Mouse (Mus musculus): Measurements from ENCODE around the gene Prkd1. TPM values are rescaled to one million over a fixed set of nuclear protein-coding genes. Genes with fewer than 3 reads are reported as not detected.
"Not testable (repeated sequence)": the region's sequence is repeated elsewhere in the genome, so short reads cannot be mapped to it uniquely, and the experiment has no call there.

The Prkd1 gene
- 1 to 10 TPM; 7.1 to 7.4 TPM for total RNA-seq (2021)
- long read RNA-seq, experiment 1, partial matches to known transcripts = 2 of 12 reads
- long read RNA-seq, experiment 1, other reads (novel, unspliced or antisense) = 7 of 12 reads
- long read RNA-seq, experiment 2, transcript Prkd1-201 (19 exons, 3,653 nt) = major isoform, 5 of 8 reads
- long read RNA-seq, experiment 2, partial matches to known transcripts = 0 of 8 reads
- long read RNA-seq, experiment 2, other reads (novel, unspliced or antisense) = 3 of 8 reads

DNA sequence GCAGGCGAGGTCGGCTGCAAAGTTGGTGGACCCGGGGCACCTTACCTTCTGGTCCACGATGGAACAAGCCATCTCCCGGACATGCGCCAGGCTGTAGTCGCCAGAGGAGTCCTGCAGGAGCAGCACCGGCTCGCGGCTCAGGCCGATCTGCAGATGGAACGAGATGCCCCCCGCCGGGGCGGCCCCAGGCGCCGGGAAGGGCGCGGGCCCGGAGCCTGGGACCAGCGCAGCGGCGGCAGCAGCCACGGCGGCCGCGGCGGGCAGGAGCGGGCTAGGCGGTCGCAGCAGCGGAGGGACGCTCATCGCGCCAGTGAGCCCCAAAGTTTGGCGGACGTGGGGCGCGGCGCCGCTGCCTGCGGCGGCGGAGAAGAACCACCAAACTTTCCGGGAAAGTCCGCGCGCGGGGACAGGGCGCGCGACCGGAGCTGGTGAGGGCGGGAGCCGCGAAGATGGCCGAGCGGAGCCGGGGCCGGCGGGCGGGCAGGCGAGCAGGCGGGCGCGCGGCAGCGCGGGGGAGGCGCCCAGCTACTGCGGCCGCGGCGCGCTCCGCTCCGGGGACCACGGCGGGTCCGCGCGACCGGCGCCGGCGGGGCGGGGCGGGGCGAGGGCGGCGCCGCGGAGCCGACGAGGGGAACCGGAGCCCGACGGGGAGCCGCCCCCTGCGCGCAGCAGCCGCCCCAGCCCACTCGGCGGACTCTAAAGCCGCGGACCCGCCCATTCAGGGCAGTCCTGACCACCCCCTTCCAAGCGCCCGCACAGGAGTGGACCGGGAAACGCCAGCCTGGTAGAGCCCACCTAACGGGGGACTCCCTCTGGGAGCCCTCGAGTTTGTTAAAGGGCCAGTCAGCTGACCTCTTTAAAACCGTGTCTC, at the start of gene Prkd1:
Gene Prkd1, minus strand, starts transcription at position 428 of the 871 bp plus-strand sequence.
- peak; percentile 18 to 48 for DNase-seq (ENCODE audit: low spot score in 2 of 2)
- intact Hi-C loops (cut with DNase I) = loop anchor here (5.0 kb wide), 1 partner anchor 102 kb away; no protein-coding TSS in a partner anchor

DNA sequence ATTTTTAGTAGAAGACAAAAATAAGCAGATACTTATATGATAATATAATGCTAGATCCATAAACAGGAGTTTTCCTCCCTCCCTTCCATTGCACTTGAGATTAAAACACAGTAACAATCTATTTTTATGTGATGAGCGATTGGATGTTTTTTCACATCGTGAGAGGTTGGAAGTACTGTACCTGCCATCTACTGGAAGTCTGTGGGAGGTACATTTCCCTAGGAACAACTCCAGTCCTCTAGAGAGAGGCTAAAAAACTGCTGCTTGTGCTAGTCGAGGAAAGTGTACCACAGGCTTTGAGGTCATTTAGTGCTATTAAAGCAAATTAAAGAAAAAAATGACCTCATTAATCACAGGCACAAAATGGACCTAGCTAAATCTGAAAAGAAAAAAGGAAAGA, 48.6 kb upstream of the Prkd1 start:
- peak; percentile 54 to 80 for DNase-seq (ENCODE audit: low spot score in 2 of 2)
- intact Hi-C loops (cut with DNase I) = loop anchor here (5.0 kb wide), 1 partner anchor 385 kb away; no protein-coding TSS in a partner anchor

DNA sequence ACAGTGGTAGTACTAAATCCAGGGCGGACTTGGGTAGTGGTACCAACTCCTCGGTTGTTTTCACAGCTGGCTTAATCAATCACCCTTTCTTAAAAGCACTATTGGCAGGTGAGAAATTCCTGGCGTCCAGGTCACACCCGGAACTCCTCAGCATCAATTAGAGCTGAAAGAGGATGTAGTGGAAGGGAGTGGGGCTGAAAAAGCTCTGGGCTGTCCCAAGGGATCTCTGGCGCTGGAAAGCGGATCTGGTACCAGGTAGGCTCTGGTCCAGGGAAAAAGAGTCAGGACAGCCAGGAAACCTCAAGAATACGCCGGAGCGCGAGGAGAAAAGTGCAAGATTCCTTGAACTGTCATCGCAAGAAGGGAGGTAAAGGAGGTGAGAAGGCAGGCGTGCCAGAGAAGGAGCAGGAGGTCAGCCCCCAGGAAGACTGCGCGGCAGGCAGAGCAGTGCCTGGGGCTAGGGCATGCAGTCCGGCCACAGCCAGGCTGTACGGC, 675 bp downstream of the Prkd1 start:
- DNase-seq (ENCODE audit: low spot score in 2 of 2) = peak in 1 of 2 experiments; percentile 9
- intact Hi-C loops (cut with DNase I) = loop anchor here (5.0 kb wide), 1 partner anchor 101 kb away; no protein-coding TSS in a partner anchor

DNA sequence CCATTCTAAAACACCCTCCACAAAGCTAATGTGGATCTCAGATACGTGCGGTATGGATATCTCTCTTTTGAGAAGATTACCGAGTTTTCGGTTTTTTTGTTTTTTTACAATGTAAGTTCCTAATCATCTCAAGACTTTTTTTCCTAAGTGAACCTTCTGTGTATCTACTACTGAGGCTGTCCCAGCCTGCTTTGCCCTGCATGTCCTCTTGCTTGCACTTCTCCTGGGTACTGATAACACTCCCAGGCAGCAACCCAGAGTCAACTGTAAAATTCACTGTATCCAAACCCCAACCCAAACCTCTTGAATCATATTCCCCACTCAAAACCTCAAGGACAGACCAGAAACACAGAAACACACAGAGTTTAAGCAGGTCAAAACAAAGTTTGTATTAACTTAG, 2.0 kb downstream of the Prkd1 start:
- DNase-seq (ENCODE audit: low spot score in 2 of 2) = no peak
- intact Hi-C loops (cut with DNase I) = loop anchor here (5.0 kb wide), 1 partner anchor 100 kb away; no protein-coding TSS in a partner anchor

DNA sequence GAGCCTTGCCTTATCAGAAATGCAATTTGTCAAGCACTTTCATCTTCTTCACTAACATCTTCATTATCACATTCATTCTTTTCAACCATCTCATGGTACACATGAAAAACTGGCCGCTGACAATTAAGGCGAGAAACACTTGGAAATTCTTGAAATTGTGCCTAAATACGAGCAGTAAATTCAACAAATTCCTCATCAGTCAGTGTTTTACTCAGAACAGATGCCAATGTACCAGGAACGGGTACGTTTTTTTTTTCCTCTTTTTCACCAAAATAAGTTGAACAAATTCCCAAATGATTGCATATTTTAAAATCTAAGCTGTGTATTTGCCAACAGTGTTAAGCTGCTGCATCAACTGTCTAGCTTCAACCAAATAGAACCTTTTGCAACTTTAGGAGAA, 6.2 kb downstream of the Prkd1 start:
- DNase-seq (ENCODE audit: low spot score in 2 of 2) = no peak
- intact Hi-C loops (cut with DNase I) = no loop called here

DNA sequence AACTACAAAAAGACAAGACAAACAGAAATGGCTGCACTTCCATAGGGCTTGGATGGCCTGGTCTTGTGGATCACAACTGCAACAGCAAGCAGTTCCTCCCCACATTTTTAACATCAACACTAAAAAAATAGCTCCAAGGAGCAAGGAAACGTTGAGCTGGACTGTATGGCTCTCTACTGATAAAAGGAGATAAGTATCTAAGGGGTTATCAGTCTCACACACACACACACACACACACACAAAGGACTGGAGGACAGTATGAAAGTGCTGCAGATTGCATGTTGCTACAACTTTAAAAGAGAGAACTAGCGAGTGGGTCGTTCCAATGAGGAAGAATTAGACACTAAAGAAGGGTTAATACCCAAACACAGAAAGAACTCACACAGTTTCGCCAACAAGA, 8.7 kb downstream of the Prkd1 start:
- intact Hi-C loops (cut with DNase I) = no loop called here
- no peak for DNase-seq (ENCODE audit: low spot score in 2 of 2)

DNA sequence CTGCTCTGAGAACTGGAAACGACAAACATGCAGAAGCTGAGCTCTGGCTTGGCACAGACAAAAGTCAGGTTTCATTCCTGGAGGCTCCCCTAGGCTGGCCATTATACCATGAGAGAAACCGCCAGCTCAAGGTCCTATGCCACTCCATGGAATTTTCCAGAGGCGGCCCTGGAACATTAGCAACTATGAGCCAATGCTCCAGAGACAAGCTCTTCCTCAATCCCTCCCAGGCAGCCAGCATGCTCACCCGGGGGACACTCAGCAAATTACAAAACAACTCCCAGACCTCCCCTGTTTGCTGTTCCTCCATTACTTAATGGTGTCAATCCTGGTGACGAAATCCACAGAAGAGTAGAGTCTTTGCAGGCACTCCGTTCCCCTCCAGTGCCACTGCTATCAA, 14.5 kb downstream of the Prkd1 start:
- intact Hi-C loops (cut with DNase I) = no loop called here
- DNase-seq (ENCODE audit: low spot score in 2 of 2) = no peak

DNA sequence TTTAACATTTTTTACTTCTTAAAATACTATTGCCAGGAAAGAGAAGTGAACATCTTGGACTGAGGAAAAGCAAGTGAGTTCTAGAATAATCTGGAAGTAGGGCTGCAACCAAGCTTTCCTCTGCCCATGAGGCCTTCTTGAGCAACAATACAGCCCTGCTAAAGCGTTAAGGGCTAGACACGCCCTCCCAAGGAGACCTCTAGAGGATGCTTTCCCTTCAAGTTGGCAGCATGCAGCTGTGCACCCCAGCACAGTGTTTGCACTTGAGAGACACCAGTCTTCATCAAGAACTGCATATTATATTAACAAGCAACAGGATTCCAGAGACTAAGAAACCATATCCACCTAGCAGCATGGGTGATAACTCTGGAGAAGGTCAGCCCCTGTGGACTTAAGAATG, 22.8 kb downstream of the Prkd1 start:
- DNase-seq (ENCODE audit: low spot score in 2 of 2); intact Hi-C loops (cut with DNase I): not testable (repeated sequence)

DNA sequence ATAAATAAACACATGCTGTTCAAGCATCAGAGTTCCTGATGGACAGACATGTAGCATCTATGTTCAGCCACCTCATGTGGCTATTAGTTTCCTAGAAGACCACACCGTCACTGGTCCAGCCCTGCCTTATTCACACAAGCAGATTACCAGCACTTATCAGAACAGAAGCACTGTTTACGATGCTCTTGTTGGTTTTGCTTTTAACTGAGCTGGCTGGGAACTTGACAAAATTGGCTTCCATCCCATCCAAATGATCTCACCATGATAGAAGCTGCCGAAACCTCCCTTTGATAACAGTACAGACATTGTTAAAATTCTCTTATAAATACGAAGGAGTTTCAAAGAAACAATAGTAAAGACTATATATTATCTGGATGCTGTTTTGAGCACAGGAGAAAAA, 24.7 kb downstream of the Prkd1 start:
- intact Hi-C loops (cut with DNase I) = no loop called here
- no peak for DNase-seq (ENCODE audit: low spot score in 2 of 2)

DNA sequence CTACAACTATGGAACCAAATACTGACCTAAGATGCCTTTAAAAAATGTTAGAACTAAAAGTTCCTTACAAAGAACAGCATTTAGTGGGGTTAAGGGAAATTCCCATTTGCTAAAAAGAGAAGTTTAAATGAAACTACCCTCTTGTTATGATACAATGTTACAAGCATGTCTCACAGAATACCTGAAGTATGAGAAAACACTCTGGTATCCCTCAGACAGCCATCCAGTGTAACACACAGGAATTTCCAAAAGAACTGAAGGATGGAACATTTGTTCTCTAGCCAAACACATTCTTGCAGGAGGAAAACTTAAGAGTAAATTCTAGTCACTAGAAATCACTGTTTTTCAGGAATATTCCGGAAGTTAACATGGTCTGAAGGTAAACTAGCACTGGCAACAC, 33.0 kb downstream of the Prkd1 start:
- intact Hi-C loops (cut with DNase I) = no loop called here
- no peak for DNase-seq (ENCODE audit: low spot score in 2 of 2)

DNA sequence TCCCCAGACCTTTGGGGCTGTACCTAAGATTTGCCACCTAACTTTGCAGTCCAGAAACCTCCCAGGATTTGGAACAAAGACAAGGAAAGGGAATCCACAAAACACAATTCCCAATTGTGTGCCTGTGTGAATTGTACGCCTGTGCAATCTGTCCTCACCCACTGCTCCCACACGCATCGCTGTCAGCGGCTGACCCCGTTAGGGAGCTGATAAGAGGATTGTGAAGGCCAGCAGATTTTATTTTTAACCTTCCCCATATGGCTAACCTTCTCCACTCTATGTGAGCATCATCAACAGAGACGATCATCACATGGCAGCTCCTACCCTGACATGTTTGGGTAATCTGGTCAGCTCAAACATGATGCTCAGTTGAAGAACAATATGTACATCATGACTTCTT, 34.6 kb downstream of the Prkd1 start:
- DNase-seq (ENCODE audit: low spot score in 2 of 2) = no peak
- intact Hi-C loops (cut with DNase I) = no loop called here

DNA sequence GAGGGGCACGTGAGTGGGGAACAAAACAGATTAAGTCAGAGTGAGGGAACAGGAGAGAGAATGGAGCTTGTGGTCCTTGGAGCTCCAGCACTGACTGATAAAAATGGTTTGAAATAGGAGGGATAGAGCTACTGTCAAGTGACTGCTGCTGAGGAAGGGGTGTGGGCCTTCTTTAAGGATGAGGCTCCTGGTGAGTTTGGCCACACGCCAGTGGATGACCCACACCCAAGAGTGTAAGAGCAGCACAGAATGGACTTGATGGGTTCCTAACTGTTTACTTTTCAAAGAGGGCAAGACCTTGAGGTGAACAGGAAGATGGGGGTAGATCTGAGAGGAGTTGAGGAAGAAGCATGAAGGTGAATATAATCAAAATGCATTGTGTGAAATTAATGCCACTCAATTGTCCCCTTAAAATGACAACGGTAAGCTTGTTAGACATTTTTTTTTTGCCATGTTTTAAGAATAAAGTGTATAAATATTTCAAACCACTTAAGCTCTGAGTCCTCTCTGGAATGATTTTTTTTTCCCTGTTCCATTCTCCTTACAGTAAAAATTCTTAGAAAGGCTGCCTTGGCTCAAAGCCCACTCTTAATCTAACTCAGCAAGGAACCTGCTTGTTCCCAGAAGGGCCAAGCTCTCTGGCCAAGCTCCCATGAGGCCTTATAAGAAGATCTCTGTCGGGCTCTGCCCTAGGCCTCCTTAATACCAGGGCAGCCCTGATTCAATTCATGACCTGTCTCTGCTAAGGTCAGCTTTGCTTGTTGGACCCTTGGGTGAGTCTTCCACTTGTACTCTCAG, 42.0 kb downstream of the Prkd1 start:
- intact Hi-C loops (cut with DNase I) = no loop called here
- no peak for DNase-seq (ENCODE audit: low spot score in 2 of 2)

DNA sequence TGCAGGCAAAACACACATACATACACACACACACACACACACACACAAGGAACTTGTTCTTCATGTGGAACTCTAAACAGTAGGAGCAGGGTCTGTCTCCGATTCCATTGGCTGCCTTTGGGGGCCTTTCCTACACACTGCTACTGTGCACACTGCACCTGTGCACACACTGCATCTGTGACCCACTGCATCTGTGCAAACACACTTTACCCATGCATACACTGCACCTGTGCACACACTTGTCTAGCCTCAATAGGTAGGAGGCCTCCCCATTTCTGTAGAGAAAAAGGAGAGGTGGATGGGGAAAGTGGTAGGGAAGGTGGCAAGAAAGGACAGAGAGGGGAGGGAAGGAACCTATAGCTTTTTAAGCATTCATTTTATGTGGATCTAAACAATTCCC, 49.5 kb downstream of the Prkd1 start:
- intact Hi-C loops (cut with DNase I) = no loop called here

DNA sequence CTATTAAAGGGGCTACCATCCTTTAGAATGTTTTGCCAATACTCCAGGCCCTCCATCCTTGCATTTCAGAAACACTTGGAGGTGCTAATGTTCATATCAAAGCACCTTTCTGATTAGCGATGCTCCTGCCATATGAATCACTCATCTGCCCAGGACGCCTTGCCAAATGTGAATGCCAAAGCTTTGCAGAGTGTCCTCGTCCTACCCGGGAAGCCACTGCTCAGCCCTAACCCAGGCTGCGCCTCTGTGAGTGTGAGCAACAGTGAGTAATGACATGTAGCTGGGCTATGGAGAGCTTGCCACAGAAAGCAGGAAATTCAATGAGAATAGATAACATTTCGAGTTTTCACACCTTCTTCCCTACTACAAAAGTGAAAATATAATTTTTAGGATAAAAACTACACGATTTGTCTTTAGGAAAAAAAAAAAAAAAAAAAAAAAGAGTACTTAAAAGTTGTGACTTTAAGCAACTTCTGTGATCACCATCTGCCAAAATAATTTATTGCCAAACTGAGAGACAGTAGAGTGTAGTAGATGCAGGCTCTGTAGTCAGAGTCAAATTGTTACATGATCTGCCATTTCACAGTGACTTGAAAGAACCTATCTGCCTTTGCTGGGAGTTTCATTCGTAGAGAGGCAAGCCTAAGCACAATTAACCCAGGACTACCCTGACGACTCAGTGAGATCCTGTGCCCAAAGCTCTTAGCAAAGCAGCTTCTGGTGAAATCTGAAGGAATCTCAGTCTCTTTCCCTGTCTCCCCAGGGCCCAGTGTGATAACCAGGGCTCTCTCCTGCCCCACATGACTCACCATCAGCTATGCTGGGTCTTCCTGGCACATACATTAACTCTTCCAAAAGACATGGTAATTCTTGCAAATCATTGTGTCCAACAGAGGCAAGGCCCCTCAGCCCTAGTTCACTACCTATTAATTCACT, 50.6 kb downstream of the Prkd1 start:
- intact Hi-C loops (cut with DNase I) = no loop called here
- peak; percentile 9 to 49 for DNase-seq (ENCODE audit: low spot score in 2 of 2)

More for the DNA sequence above, 49.5 kb downstream of the Prkd1 start:
- DNase-seq (ENCODE audit: low spot score in 2 of 2) = no peak

DNA sequence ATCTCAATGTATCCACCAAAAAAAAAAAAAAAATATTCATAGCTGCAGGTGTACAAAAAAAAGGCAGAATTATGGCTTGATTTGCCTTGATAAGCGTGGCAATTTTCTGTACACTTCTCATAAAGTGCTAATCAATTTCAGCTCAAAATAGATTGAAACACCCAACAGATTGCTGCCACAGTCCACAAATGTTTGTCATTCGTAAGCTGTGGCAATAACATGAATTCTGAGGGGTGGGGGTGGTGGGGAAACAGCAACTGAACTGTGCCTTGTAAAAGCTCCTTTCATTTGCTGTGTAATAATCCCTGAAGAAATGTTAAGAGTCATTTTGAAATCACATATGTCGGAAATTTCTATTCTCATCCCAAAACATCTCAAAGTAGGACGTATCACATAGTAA, 51.4 kb downstream of the Prkd1 start:
- intact Hi-C loops (cut with DNase I) = no loop called here
- DNase-seq (ENCODE audit: low spot score in 2 of 2) = no peak

DNA sequence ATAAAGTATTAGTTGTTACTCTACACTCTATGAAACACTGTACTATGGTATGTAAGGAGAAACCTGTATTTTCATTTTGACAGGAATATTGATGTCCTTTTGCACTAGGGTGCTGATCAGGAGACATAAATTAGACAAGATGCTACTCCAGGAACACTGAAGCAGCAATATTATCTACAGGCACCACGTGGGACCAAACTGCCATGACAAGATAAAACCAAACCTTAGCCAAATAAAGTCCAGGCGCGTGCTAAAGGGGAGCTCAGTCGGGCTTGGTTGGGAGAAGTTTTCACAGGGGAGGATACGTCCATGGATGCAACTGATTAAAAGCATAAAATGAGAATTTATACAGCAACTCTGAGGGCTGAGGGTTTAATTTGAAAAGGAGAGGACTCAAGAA, 53.1 kb downstream of the Prkd1 start:
- intact Hi-C loops (cut with DNase I) = no loop called here
- no peak for DNase-seq (ENCODE audit: low spot score in 2 of 2)

DNA sequence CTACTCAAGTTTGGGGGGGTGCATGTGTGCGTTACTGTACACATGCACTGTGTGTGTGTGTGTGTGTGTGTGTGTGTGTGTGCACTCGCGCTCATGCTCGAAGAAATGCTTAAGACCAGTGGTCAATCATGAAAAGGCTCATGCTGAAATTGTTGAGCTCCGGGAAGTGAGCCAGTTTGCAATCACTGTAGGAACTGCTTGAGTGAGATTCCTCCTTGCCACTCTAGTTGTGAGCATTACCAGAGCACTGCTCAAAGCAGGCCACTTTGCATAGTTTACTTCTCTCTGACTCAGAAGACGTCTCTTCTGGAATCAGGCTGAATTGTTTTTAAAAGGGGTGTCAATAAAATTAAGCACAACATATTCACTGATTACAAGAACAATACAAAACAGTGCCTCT, 54.4 kb downstream of the Prkd1 start:
- peak in 1 of 2 experiments; percentile 15 for DNase-seq (ENCODE audit: low spot score in 2 of 2)
- intact Hi-C loops (cut with DNase I) = no loop called here

DNA sequence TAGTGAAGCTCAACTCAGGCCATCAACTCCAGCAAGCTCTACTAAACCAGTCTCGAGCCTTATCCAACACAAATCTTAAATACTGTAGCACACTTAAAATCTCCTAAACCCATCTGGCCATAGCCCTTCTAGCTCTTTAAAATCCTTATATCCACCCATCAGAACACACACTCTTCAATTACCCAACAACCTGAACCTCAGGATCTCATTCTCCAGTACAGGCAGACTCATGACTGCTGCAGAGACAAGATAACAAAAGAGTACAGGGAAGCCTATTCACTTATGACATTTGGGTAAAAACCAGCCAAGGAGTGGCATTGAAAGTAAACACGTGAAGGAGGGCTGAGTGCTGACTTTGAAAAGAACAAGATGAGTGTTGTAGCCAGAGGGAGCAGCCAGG, 55.4 kb downstream of the Prkd1 start:
- intact Hi-C loops (cut with DNase I) = no loop called here
- DNase-seq (ENCODE audit: low spot score in 2 of 2) = no peak

Measured in left cerebral cortex, postnatal 14 days (tissue).